Mouse (Mus musculus) 3T3-L1 (cell line): ENCODE data around the gene Mdga2.

Source experiments
- DNase-seq: peaks from one replicate; pipeline ENCODE4 v3.0.0-alpha.2; 2015; ENCODE audit warnings: low read depth, low spot score

Gene Mdga2

DNA sequence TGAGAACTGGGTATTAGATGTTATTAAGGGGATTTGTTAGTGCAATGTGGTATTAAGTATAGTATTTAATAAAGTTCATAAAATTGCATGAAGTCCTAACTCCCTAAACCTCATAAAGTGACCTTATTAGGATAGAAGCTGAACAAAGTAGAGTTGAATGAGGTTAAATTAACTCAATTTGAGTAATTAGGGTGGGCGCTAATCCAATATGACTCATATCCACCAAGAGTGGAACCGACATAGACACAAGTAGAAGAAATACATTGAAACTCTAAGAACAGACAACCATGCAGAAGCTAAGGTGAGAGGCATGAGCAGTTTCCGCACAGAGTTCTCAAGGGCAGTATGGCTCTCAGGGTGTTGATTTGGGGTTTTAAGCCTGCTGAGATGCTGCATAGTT, 165.7 kb downstream of the Mdga2 start:
- DNase-seq: no peak

DNA sequence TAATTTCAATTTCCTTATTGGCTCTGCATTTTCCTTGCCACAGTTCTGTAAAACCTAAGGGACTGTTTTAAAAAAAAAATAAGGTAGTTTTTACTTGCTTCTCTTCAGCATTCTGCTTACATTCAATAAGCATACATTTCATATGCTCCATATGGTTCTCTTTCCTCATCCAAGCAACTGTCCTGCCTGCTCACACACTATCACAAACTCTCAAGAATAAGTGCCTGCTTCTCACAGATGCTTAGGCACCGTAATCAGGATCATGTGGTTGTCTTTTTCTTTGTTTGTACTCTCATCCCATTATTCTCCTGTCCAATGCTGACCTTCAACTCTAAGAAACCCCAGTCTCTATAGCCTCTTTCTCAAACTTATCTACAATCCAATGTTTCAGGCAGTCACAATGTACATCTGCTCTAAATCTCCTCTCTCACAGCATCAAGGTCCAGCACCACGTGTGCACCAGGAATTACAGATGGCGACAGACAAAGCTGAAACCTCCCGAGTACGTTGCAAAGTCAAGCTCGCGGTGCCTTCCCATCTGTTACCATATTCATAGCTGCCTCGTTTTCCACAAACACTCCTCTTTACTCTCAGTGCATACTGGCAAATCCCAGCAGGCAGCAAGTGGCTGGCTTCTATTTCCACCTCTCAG, 177.1 kb downstream of the Mdga2 start:
- no peak for DNase-seq

DNA sequence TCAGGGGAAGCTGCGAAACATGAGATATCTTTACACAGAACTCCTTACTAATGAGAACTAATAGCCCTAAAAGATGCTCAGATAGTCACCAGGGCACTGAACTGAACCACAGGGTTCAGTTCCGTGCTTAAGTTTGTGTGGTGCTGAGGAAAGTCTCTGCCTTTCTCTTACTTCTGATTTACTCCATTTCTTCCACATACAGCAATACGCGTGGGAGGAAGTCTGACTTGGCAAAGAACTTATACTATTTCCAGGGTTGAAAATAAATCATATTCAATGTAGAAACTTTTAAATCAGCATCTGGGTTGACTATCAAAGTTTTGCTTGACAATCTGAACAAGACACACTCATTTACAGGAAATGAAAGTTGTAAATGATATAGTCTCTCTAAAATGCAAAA, 180.5 kb downstream of the Mdga2 start:
- DNase-seq: no peak

DNA sequence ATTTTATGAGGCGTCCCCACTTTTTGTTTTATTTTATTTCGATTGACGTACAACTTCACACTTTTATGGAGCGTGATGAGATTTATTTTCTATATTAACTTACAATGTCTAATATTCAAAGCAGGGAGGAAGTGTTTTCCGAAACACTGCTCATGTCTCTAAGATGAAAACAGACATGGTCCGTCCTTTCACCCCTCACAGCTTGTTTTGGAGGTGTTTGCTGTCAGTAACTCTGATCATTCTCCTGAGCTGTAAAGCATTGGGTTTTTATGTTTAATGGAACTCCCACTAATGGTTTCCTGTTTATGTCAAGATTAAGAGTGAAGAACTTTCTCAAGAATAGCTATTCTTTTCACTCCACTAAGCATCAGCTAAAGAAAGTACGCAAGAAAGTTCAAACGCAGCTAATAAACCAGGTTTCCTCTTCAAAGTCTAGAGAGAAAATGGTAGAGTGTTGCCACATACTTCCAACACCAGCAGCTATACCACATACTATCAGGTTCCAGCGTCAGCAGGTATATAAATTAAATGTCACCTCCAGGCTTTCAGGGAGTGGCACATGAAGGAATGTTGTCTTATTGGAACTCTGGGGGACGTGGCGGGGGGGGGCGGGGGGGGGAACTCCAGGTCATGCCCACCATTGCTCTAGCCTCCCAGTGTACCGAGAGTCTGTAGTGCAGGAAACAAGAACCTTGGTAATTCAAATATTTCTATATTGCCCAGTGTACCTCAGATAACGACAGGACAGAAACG, 186.7 kb downstream of the Mdga2 start:
- no peak for DNase-seq

DNA sequence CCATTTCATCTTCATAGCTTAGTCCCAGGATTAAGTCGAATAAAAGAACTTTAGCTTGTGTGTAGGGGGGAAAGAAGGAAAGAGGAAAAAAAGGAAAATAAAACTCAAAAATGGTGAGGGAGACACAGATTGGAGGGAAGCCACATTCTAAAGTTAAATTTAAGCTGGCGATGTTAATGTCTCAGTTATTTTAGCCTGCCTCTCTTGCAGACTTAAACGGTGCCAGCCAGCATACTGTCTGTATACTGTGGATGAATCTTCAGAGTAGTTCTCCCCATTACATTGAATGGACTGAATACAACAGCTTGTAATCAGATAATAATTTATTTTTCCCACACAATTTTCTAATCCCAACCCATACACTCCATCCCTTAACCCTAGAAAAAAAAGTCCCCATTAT, 205.2 kb downstream of the Mdga2 start:
- no peak for DNase-seq

DNA sequence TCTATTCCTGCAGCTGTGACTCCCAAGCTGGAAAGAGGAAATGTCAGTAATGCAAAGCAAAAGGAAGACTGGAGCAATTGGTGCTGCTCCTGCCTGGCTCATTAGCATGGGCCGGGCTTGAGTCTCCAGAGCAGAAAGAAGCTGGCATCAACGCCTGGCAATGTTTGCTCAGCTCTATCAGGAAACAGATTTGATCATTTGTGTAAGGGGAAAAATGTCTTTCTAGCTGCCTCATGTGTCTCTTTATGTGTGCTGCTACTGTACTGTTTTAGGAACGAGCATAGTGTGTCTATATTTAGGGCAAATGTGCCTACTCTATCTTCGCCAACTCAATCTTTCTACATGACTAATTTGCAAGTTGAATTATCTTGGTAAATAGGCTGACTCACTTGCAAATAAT, 211.0 kb downstream of the Mdga2 start:
- DNase-seq: no peak

DNA sequence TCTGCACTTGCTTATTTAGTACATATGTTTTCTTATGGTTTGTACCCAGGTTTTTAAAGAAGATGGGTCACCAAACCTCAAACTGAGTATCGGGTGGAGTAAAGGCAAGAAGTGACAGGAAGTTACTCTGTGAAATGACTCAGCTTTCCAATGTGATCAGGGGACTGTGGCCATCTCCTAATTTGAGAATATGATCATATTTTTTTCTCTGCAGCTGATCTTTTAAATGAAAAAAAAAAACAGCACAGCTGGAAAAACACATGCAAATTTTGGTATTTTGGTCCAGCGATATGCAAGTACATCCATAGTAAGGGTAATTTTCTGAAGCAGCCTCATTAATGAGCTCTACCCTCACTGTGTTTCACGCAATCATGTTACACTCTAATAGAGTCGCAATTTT, 212.0 kb downstream of the Mdga2 start:
- DNase-seq: no peak

DNA sequence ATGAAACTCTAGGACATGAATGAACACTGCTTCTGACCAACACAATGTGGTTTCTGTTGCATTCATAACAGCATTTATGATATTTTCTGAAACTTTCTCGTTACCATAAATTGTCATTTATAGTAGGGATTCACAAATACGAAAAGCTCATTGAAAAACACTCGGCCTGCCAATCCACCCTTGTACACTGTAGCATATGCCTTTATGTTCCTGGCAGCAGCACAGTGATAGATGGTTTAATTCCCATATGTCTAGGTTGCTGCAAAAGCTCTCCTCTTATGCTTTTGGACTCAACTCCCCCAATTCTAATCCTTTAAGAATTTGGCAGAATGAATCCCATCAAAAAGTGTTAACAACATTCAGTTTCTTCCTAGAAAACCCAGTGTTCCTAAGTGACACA, 213.2 kb downstream of the Mdga2 start:
- DNase-seq: no peak

DNA sequence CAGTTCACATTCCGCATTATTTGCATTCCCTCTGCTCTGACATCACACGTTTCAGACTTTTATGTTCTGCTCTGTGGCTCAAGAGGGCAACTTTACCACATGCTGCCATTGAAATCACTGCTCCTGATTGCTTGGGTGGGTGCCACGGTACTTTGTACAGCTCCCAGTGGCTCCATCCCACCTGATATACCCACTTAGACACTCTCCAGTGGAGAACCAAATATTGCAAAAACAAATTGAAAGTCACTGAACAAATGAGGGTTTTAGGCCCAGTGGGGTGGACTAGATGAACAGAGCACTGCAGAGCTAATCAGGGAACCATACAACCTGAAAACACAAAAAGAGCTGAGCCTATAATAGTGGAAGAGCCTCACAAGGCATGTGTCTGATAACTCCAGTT, 268.2 kb downstream of the Mdga2 start:
- DNase-seq: no peak

DNA sequence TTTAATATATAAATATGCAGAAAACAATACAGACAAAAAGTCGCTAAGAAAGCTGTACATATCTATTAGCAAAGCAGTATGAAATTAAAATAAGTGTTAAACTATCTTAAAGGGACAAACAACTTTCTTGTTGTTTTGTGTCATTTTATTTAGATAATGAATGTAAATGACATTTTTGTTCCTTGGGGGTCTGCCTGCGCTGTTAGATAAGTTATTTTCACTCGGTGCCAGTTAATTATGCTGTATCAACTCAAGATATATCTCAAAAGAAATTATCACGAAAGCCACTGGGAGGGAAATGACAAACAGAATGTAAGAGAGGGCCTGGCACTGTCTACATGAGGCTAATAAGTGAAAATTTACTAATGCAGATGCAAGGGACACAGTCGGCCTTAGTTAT, 306.6 kb downstream of the Mdga2 start:
- DNase-seq: no peak

DNA sequence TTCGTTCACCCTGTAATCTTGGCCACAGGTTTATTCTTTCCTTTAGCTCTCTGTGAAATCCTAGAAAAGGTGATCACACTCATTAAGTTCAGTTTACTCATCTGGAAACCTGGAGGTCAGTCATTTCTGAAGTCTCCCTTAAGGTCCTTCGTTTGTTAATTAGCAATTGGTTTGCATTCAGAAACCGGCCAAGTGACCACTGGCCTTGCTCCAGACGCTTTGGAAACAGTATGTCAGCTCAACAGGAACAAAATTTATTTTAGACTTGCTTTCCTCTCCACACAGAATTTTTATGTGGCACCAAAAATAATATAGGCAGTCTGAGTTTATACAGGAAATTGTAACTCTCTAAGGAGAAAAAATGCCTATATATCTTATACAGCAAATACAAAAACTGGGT, 323.0 kb downstream of the Mdga2 start:
- no peak for DNase-seq

DNA sequence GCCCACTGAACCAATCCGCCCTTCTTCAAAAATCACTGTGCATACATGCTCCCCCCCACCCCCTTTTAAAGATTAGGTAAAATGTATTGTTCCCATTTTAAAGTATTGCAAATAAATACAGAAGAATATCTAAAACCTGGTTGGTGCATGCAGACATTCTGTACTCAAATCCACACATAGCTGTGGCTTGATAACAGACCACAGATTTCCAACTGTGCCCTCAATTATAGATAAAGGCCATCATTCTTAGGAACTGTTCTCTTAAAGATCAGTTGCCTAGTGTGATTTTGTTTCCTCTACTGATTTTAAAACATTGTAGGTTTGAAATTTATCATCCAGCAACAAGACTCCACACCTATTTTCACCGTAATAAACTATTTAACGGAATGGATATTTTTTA, 325.6 kb downstream of the Mdga2 start:
- DNase-seq: no peak

DNA sequence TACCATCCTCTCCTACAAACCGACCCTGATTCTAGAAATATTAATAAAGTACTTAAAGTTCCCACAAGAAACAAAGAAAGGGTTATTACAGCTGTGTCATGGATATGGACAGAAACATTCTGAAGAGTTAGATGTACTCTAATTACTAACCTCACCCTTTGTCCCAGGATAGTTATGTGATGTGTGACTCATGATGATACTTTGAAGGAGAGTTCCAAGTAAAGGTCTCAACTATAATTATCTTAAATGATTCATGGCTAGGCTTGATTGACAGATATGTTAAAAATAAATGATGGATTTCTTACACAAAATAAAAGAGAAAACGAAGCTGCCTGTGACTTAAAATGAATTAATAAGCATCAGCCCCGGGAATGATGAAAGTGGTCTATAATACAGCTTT, 332.1 kb downstream of the Mdga2 start:
- DNase-seq: peak; percentile 2

DNA sequence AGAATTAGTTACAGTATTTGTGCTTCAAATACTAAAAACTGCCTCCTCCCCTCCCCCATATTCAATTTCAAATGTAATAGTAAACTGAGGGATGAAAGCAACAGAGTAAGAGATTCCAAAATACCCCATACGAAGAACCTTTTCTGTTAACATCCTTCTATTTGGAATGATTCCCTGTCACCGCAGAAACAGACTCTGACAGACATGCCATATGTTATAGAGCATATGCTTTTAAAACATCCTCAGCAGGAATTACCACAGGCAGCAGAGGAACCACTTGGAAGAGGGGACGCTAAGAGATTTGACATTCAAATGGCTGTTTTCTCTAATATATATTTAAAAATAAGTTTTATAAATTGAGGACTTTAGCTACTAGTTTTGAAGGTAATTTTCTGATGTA, 333.1 kb downstream of the Mdga2 start:
- DNase-seq: no peak

DNA sequence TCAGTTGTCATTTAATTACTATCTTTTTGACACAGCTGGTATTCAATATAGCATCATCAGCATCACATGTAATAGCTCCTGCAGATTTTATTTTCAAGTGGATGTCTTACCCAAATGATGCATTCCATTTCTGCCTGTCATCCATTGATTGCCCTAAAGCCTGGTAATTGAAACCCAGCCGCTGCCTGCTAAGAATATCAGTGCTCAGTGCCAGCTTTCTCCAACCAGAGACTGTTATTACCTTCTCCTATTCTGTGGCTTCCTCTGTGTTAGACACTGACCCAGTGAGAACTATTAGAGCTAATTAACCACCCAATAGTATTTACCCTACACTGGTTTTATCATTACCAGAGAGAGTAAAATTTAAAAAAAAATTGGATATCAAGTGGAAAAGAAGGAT, 333.7 kb downstream of the Mdga2 start:
- no peak for DNase-seq

DNA sequence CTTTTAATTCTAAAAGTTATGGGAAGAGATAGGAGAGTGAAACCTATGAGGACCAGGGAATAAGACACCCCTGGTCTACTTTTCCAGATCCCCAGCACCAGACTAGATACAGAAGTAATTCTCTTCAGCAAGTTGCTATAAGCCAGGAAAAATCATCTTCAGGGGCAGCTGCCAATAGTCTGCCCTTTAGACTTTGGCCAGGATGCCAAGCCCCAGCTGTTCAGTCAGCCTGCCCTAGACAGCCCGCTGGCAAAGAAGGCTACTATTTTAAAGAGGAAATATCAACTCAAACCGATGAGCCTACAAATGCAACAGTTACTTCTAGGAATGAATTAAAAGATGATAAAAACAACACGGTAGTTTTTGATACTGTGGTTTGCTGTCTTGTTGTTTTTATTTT, 356.1 kb downstream of the Mdga2 start:
- no peak for DNase-seq

DNA sequence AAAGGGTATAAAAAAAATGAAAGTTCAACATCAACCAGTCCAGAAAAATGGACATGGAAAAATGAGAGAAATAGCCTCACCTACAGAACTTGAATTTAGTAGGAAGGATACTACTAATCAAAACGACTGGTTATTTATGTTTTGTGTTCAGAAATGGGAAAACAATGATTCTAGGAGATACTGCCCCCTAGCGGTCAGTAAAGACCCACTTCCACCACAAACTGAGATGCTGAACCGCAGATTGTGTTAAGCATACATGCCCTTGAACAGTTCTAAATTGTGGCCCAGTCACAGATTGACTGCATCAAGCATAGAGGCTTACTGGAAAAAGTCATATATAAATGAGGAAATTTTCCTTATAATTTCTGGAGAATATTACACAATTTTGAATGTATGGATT, 369.2 kb downstream of the Mdga2 start:
- DNase-seq: peak; percentile 75

DNA sequence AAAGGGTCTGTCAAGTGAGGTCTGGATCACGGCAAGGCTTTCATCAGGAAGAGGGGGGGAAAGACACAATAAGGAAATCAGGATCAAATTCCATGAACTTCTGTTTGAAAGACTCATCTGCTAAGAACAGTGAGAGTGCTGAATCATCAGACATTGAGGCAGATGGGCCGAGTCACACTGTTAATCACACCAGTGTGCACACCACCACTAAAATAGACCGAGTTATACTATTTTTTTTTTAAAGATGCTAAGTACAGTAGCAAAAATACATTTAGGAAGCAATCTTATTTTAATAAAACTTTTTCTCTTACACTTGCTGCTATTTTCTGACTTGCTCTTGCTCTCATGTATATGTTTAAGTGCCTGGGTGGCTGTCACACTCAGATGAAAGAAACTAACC, 382.0 kb downstream of the Mdga2 start:
- peak; percentile 43 for DNase-seq

DNA sequence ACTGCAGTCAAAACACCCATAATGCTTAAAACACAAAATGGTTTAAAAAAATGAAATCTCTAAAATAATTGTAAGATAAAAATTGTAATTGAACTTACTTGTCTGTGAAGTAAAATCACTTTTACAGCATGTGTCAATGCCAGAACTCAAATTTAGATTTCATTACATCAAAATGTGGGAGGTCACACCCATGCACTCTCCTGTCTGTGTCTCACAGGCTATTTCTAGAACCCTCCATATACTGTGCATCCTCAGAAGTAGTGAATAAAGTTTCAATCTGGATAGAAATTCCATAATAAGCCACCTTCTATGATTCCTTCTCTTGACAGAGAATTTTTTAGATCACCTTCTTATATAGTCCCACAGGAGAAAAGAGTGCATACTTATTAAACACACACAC, 466.7 kb downstream of the Mdga2 start:
- no peak for DNase-seq

DNA sequence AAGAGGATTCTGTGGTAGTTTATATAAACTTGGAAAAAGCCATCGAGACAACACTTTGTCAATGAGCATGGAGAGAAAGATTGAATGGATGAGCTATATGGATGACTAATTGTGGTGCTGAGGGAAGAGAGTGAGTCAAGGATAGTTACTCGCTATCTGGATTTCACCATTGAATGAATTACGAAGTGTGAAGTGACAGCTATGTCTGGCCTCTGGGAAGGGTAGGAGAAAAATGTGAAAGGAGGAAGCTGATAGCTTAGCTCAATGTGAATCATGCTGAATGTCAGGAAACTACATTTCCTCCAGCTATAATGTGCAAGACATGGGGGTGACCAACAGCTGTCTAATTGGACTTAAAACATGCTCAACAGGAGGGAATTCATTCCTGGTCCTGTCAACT, 487.8 kb downstream of the Mdga2 start:
- peak; percentile 78 for DNase-seq

DNA sequence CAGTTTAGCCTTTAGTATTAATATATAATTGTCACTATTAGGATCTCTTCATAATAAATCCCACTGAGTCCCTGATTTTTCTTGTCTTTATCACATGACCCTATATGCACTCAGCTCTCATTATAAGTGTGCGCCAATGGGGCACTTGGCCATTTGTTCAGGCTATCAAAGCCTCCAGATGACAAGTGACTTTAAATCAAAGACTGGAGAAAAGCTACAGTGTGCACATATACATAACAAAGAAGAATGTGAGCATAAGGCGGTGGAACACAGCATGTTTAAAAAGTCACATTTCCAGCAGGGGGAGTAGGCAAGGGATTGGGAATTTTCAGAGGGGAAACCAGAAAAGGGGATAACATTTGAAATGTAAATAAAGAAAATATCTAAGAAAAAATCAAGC, 497.9 kb downstream of the Mdga2 start:
- DNase-seq: no peak

DNA sequence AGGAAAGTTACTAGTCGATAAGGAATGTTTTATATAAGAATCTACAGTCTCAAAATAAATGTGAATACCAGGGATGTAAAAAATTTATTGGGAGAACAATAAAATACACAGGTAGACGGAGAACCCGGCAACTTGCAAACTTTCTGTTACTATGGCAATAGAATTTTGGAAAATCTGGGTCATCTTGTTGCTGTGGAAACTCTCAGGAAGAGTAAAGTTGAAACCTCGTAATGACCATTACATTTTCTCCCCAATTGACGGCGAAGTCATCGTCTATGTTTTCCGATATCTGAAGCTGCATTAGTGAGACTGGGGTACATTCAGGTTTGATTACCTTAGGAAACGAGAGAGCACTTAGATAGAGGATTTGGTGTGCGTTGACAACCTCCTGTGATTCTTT, 514.0 kb downstream of the Mdga2 start:
- DNase-seq: no peak

DNA sequence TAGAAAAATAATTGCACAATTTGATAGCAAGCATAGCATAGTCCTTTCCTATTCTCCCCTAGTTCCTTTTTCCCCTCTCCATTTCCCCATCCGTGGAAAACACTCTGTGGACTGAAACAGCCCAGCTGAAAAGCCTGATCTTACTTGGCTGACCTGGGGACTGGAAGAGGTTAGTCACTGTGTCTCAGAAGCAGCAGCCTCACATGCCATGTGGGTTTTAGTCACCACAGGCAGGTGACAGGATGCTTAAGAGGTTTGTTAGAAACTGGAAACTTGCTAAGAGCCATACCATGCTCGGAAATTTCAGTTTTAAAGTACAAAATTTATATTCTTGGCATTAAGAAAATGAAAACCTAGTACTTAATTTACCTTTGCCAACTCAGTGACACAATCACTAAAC, 514.9 kb downstream of the Mdga2 start:
- peak; percentile 61 for DNase-seq

DNA sequence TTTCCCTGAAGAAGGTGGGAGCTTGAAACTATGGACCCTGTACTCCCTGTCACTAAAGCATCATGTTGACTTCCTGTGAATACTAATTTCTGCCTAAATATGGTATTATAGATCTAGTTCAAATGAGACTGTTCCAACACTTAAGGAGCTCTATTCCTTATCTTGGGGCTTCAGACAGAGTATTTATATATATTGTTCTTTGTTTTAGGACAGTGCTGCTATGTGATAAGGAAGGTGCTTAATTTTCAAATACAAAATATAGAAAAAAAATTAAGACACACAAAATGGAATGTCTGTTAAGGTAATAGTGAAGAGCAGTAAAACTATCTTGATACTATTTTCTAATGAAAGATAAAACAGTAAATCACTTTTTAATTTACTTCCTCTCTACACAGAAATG, 517.3 kb downstream of the Mdga2 start:
- no peak for DNase-seq
